Mouse (Mus musculus) embryonic facial prominence, embryonic 14.5 days (tissue): ENCODE measurements around the gene Kmt2e. TPM values are rescaled to one million over a fixed set of nuclear protein-coding genes. Genes with fewer than 3 reads are reported as not detected.

Experiments used
- ATAC-seq: fragments of 200-750 bp; cut with Nextera tagmentation; 2 replicates; pipeline ENCODE4 v1.8.0; 2017; ENCODE audit warnings: low read depth, moderate number of reproducible peaks, moderate TSS enrichment
- DNase-seq: peaks from one replicate; pipeline ENCODE4 v3.0.0-alpha.2; 2015; ENCODE audit warnings: low spot score
- H3K27ac ChIP-seq: fragments of 300-500 bp; sonication (generic); replicated peaks from 2 replicates; pipeline ENCODE4 v1.5.1; 2014; ENCODE audit warnings: low read depth, mild to moderate bottlenecking, low read length, moderate library complexity
- H3K27me3 ChIP-seq: fragments of 300-500 bp; sonication (generic); replicated peaks from 2 replicates; pipeline ENCODE4 v1.6.1; 2014; ENCODE audit warnings: low read length; ENCODE audit not compliant: control insufficient read depth, insufficient read depth
- H3K36me3 ChIP-seq: fragments of 300-500 bp; sonication (generic); 2 replicates; pipeline ENCODE4 v1.6.1; 2014; ENCODE audit warnings: low read length, mixed read lengths; ENCODE audit not compliant: control insufficient read depth, insufficient read depth
- H3K4me1 ChIP-seq: fragments of 300-500 bp; sonication (generic); 2 replicates; pipeline ENCODE4 v1.6.1; 2014; ENCODE audit warnings: antibody characterized with exemption, low read length; ENCODE audit not compliant: control insufficient read depth, insufficient read depth
- H3K4me2 ChIP-seq: fragments of 300-500 bp; sonication (generic); 2 replicates; pipeline ENCODE4 v1.6.1; 2014; ENCODE audit warnings: low read depth, mild to moderate bottlenecking, low read length, moderate library complexity, mixed read lengths
- H3K4me3 ChIP-seq: fragments of 300-500 bp; sonication (generic); 2 replicates; pipeline ENCODE4 v1.5.1; 2014; ENCODE audit warnings: low read depth, mild to moderate bottlenecking, low read length
- H3K9ac ChIP-seq: fragments of 300-500 bp; sonication (generic); 2 replicates; pipeline ENCODE4 v1.6.1; 2014; ENCODE audit warnings: low read depth, mild to moderate bottlenecking, low read length, moderate library complexity, mixed read lengths
- H3K9me3 ChIP-seq: fragments of 300-500 bp; sonication (generic); 2 replicates; pipeline ENCODE4 v1.6.1; 2016; ENCODE audit warnings: low read length; ENCODE audit not compliant: control insufficient read depth
- WGBS: fragments of 180-500 bp; shearing (Covaris S2); extraction: QIAGEN DNeasy Blood & Tissue Kit; methylation state at CpG from one replicate; pipeline ENCODE4 v1.1.7; 2014; 5-methylcytosine and 5-hydroxymethylcytosine counted together
- polyA plus RNA-seq: library from polyadenylated mRNA; unstranded; fragments of >200 nt; fragmentation: Nextera tagmentation; extraction: Ambion mirVana; gene quantifications from 2 replicates; pipeline ENCODE4 v1.2.1, GENCODE M21; 2014

The Kmt2e gene
- polyA plus RNA-seq: 66.0 and 85.2 TPM in 2 replicates

GRCm38 (mm10) chr5:23433720-23434597 is at the start of gene Kmt2e:
Kmt2e (plus strand) TSS chr5:23434441.
- Histone ChIP-seq H3K27ac (peak within 1 kb of the TSS; percentile 100), H3K27me3 (no peaks in the 10 kb centered on the region), H3K4me3 (peak within 1 kb of the TSS; percentile 98), H3K4me2 (peak within 1 kb of the TSS; percentile 81), H3K36me3 (no peaks in the 10 kb centered on the region), H3K9ac (peak within 1 kb of the TSS; percentile 100), H3K4me1 (peaks cover 30% of the 10 kb centered on the region), H3K9me3 (no peaks in the 10 kb centered on the region)
- peak; percentile 95 for DNase-seq
- under 1% methylated on average over 39 of the region's 85 CpGs for WGBS
- ATAC-seq: peak; percentile 85

- no peaks in the 10 kb centered on the region for H3K36me3 ChIP-seq
- H3K9ac ChIP-seq: no peak overlapping the region
- no peak overlapping the region for H3K27ac ChIP-seq
- ATAC-seq: no peak
- whole genome bisulfite sequencing: 69% methylated on average over 1 of the region's 1 CpGs
- H3K4me3 ChIP-seq: no peak overlapping the region
- H3K27me3 ChIP-seq: no peaks in the 10 kb centered on the region
- no peak for DNase-seq
- H3K4me2 ChIP-seq: no peak overlapping the region
- H3K9me3 ChIP-seq: no peaks in the 10 kb centered on the region
- H3K4me1 ChIP-seq: peaks cover 15% of the 10 kb centered on the region
Observed at GRCm38 (mm10) chr5:23385136-23385535, 49.1 kb upstream of the Kmt2e start.

- H3K27me3 ChIP-seq: no peaks in the 10 kb centered on the region
- WGBS: 39% methylated on average over 5 of the region's 5 CpGs
- no peaks in the 10 kb centered on the region for H3K36me3 ChIP-seq
- no peak overlapping the region for H3K27ac ChIP-seq
- H3K4me2 ChIP-seq: no peak overlapping the region
- no peak for ATAC-seq
- H3K9ac ChIP-seq: no peak overlapping the region
- H3K4me3 ChIP-seq: no peak overlapping the region
- peaks cover 15% of the 10 kb centered on the region for H3K4me1 ChIP-seq
- H3K9me3 ChIP-seq: no peaks in the 10 kb centered on the region
- no peak for DNase-seq
Observed at GRCm38 (mm10) chr5:23385763-23386217, 48.5 kb upstream of the Kmt2e start.

GRCm38 (mm10) chr5:23386562-23387312 is 47.5 kb upstream of the Kmt2e start:
- 2% methylated on average over 22 of the region's 22 CpGs for WGBS
- no peaks in the 10 kb centered on the region for H3K36me3 ChIP-seq
- peak; percentile 96 for ATAC-seq

GRCm38 (mm10) chr5:23387313-23387666 is 47.0 kb upstream of the Kmt2e start:
- H3K9me3 ChIP-seq: no peaks in the 10 kb centered on the region

More at GRCm38 (mm10) chr5:23386562-23387312, 47.5 kb upstream of the Kmt2e start:
- peak overlapping the region; percentile 83 for H3K27ac ChIP-seq
- H3K9me3 ChIP-seq: no peaks in the 10 kb centered on the region
- peak overlapping the region; percentile 38 for H3K4me3 ChIP-seq
- peak overlapping the region; percentile 48 for H3K9ac ChIP-seq
- peaks cover 15% of the 10 kb centered on the region for H3K4me1 ChIP-seq
- H3K27me3 ChIP-seq: no peaks in the 10 kb centered on the region
- peak overlapping the region; percentile 60 for H3K4me2 ChIP-seq
- peak; percentile 97 for DNase-seq

GRCm38 (mm10) chr5:23388091-23388490 is 46.1 kb upstream of the Kmt2e start:
- H3K27me3 ChIP-seq: no peaks in the 10 kb centered on the region
- no peaks in the 10 kb centered on the region for H3K9me3 ChIP-seq
- ATAC-seq (no peak), DNase-seq (no peak)
- no peak overlapping the region for H3K27ac ChIP-seq
- no peak overlapping the region for H3K4me2 ChIP-seq
- 33% methylated on average over 3 of the region's 3 CpGs for WGBS
- H3K9ac ChIP-seq: no peak overlapping the region
- H3K4me1 ChIP-seq: peaks cover 15% of the 10 kb centered on the region
- no peak overlapping the region for H3K4me3 ChIP-seq
- no peaks in the 10 kb centered on the region for H3K36me3 ChIP-seq

More at GRCm38 (mm10) chr5:23387313-23387666, 47.0 kb upstream of the Kmt2e start:
- H3K4me1 ChIP-seq: peaks cover 15% of the 10 kb centered on the region
- DNase-seq (no peak), ATAC-seq (no peak)
- H3K27me3 ChIP-seq: no peaks in the 10 kb centered on the region
- H3K4me3 ChIP-seq: peak overlapping the region; percentile 38
- H3K36me3 ChIP-seq: no peaks in the 10 kb centered on the region
- H3K9ac ChIP-seq: peak overlapping the region; percentile 48; the same call in 1 of the 2 replicates
- peak overlapping the region; percentile 83; the same call in 1 of the 2 replicates for H3K27ac ChIP-seq
- WGBS: 36% methylated on average over 2 of the region's 2 CpGs
- H3K4me2 ChIP-seq: peak overlapping the region; percentile 60

- ATAC-seq (no peak), DNase-seq (no peak)
- Histone ChIP-seq H3K9ac (no peak overlapping the region), H3K4me1 (peaks cover 15% of the 10 kb centered on the region), H3K27ac (no peak overlapping the region), H3K4me2 (no peak overlapping the region), H3K9me3 (no peaks in the 10 kb centered on the region), H3K4me3 (no peak overlapping the region), H3K27me3 (no peaks in the 10 kb centered on the region), H3K36me3 (no peaks in the 10 kb centered on the region)
- 82% methylated on average over 7 of the region's 7 CpGs for WGBS
Observed at GRCm38 (mm10) chr5:23389601-23390305, 44.5 kb upstream of the Kmt2e start.

GRCm38 (mm10) chr5:23391714-23392113 is 42.5 kb upstream of the Kmt2e start:
- no peaks in the 10 kb centered on the region for H3K36me3 ChIP-seq
- DNase-seq (no peak), ATAC-seq (no peak)
- no peak overlapping the region for H3K27ac ChIP-seq
- H3K9ac ChIP-seq: no peak overlapping the region
- H3K27me3 ChIP-seq: no peaks in the 10 kb centered on the region
- peaks cover 10% of the 10 kb centered on the region; the same call in 1 of the 2 replicates for H3K4me1 ChIP-seq
- 90% methylated on average over 7 of the region's 7 CpGs for WGBS
- no peaks in the 10 kb centered on the region for H3K9me3 ChIP-seq
- no peak overlapping the region for H3K4me2 ChIP-seq
- no peak overlapping the region for H3K4me3 ChIP-seq
